Mouse (Mus musculus) midbrain, embryonic 15.5 days (tissue): ENCODE data around the gene Ucp2. TPM values are rescaled to one million over a fixed set of nuclear protein-coding genes. Genes with fewer than 3 reads are reported as not detected.
"Not testable (repeated sequence)": the region's sequence is repeated elsewhere in the genome, so short reads cannot be mapped to it uniquely, and the experiment has no call there.

ENCODE experiments used
- ATAC-seq: fragments of 200-750 bp; cut with Nextera tagmentation; replicated peaks from 2 replicates; pipeline ENCODE4 v1.8.0; 2017; ENCODE audit warnings: moderate TSS enrichment
- H3K27ac ChIP-seq: fragments of 300-500 bp; sonication (generic); 2 replicates; pipeline ENCODE4 v1.5.1; 2015; ENCODE audit warnings: mild to moderate bottlenecking, inconsistent platforms
- H3K27me3 ChIP-seq: fragments of 300-500 bp; sonication (generic); replicated peaks from 2 replicates; pipeline ENCODE4 v1.6.1; 2015; ENCODE audit warnings: inconsistent platforms
- H3K36me3 ChIP-seq: fragments of 300-500 bp; sonication (generic); replicated peaks from 2 replicates; pipeline ENCODE4 v1.6.1; 2015; ENCODE audit warnings: inconsistent platforms
- H3K4me1 ChIP-seq: fragments of 300-500 bp; sonication (generic); 2 replicates; pipeline ENCODE4 v1.6.1; 2015; ENCODE audit warnings: inconsistent platforms
- H3K4me2 ChIP-seq: fragments of 300-500 bp; sonication (generic); 2 replicates; pipeline ENCODE4 v1.6.1; 2015; ENCODE audit warnings: inconsistent platforms, mild to moderate bottlenecking, moderate library complexity
- H3K4me3 ChIP-seq: fragments of 300-500 bp; sonication (generic); 2 replicates; pipeline ENCODE4 v1.5.1; 2015; ENCODE audit warnings: mild to moderate bottlenecking, inconsistent platforms
- H3K9ac ChIP-seq: fragments of 300-500 bp; sonication (generic); 2 replicates; pipeline ENCODE4 v1.6.1; 2015; ENCODE audit warnings: mild to moderate bottlenecking, inconsistent platforms
- H3K9me3 ChIP-seq: fragments of 300-500 bp; sonication (generic); 2 replicates; pipeline ENCODE4 v1.6.1; 2016; ENCODE audit warnings: inconsistent platforms
- WGBS: fragments of 180-500 bp; shearing (Covaris S2); methylation state at CpG from one replicate; pipeline ENCODE4 v1.1.7; 2015; ENCODE audit warnings: mixed read lengths; 5-methylcytosine and 5-hydroxymethylcytosine counted together
- polyA plus RNA-seq: library from polyadenylated mRNA; unstranded; fragments of >200 nt; fragmentation: Nextera tagmentation; extraction: Ambion mirVana; gene quantifications from 2 replicates; pipeline ENCODE4 v1.2.1, GENCODE M21; 2015

Ucp2 gene
- polyA plus RNA-seq, 1 experiment from 2014 or later: 57.2 TPM

- peaks cover 11% of the 10 kb centered on the region; the same call in 1 of the 2 replicates for H3K36me3 ChIP-seq
Observed at GRCm38 (mm10) chr7:100466781-100467510, 26.2 kb upstream of the Ucp2 start.

GRCm38 (mm10) chr7:100468761-100469160 lies 24.4 kb upstream of the Ucp2 start:
- 82% methylated on average over 6 of the region's 6 CpGs for WGBS
- Histone ChIP-seq H3K27ac (no peak overlapping the region), H3K27me3 (no peaks in the 10 kb centered on the region), H3K4me2 (no peak overlapping the region), H3K4me3 (no peak overlapping the region), H3K9ac (no peak overlapping the region), H3K36me3 (peaks cover 11% of the 10 kb centered on the region; the same call in 1 of the 2 replicates), H3K4me1 (no peaks in the 10 kb centered on the region), H3K9me3 (no peaks in the 10 kb centered on the region)
- ATAC-seq: no peak

More at GRCm38 (mm10) chr7:100466781-100467510, 26.2 kb upstream of the Ucp2 start:
- Histone ChIP-seq H3K9ac (no peak overlapping the region), H3K4me3 (no peak overlapping the region), H3K27me3 (no peaks in the 10 kb centered on the region), H3K27ac (no peak overlapping the region), H3K9me3 (no peaks in the 10 kb centered on the region), H3K4me1 (no peaks in the 10 kb centered on the region), H3K4me2 (no peak overlapping the region)
- WGBS: 92% methylated on average over 11 of the region's 11 CpGs
- no peak for ATAC-seq

- no peaks in the 10 kb centered on the region for H3K9me3 ChIP-seq
- H3K4me3 ChIP-seq: no peak overlapping the region
- H3K4me2 ChIP-seq: no peak overlapping the region
- H3K27ac ChIP-seq: no peak overlapping the region
- H3K4me1 ChIP-seq: no peaks in the 10 kb centered on the region
- no peak for ATAC-seq
- H3K9ac ChIP-seq: no peak overlapping the region
- H3K27me3 ChIP-seq: no peaks in the 10 kb centered on the region
- H3K36me3 ChIP-seq: peaks cover 11% of the 10 kb centered on the region; the same call in 1 of the 2 replicates
- WGBS: 87% methylated on average over 1 of the region's 1 CpGs
Observed at GRCm38 (mm10) chr7:100469502-100469901, 23.6 kb upstream of the Ucp2 start.

- no peaks in the 10 kb centered on the region for H3K27me3 ChIP-seq
- whole genome bisulfite sequencing: 91% methylated on average over 11 of the region's 11 CpGs
- ATAC-seq: no peak
Observed at GRCm38 (mm10) chr7:100470796-100471406, 22.2 kb upstream of the Ucp2 start.

GRCm38 (mm10) chr7:100471407-100471797 lies 21.7 kb upstream of the Ucp2 start:
- Histone ChIP-seq H3K27ac (no peak overlapping the region), H3K9me3 (no peaks in the 10 kb centered on the region), H3K4me1 (no peaks in the 10 kb centered on the region), H3K27me3 (no peaks in the 10 kb centered on the region), H3K36me3 (peaks cover 9% of the 10 kb centered on the region; the same call in 1 of the 2 replicates), H3K4me2 (no peak overlapping the region), H3K4me3 (no peak overlapping the region), H3K9ac (no peak overlapping the region)
- no peak for ATAC-seq
- 92% methylated on average over 1 of the region's 1 CpGs for WGBS

More at GRCm38 (mm10) chr7:100470796-100471406, 22.2 kb upstream of the Ucp2 start:
- Histone ChIP-seq H3K9ac (no peak overlapping the region), H3K27ac (no peak overlapping the region), H3K4me1 (no peaks in the 10 kb centered on the region), H3K4me2 (no peak overlapping the region), H3K9me3 (no peaks in the 10 kb centered on the region), H3K4me3 (no peak overlapping the region), H3K36me3 (peaks cover 9% of the 10 kb centered on the region; the same call in 1 of the 2 replicates)

- H3K36me3 ChIP-seq: peaks cover 9% of the 10 kb centered on the region; the same call in 1 of the 2 replicates
- no peaks in the 10 kb centered on the region for H3K9me3 ChIP-seq
- 92% methylated on average over 6 of the region's 6 CpGs for WGBS
- H3K9ac ChIP-seq: no peak within 1 kb of the TSS
- no peak for ATAC-seq
- H3K4me1 ChIP-seq: no peaks in the 10 kb centered on the region
- H3K27me3 ChIP-seq: no peaks in the 10 kb centered on the region
- H3K4me2 ChIP-seq: no peak within 1 kb of the TSS
- H3K4me3 ChIP-seq: no peak within 1 kb of the TSS
- no peak within 1 kb of the TSS for H3K27ac ChIP-seq
Observed at GRCm38 (mm10) chr7:100472777-100473176, 20.4 kb upstream of the Ucp2 start, which contains the start of gene Ucp3. Gene Ucp3, plus strand, starts transcription at chr7:100472990.

- Histone ChIP-seq H3K4me1 (no peaks in the 10 kb centered on the region), H3K27ac (no peak overlapping the region), H3K27me3 (no peaks in the 10 kb centered on the region), H3K4me2 (no peak overlapping the region), H3K4me3 (no peak overlapping the region), H3K36me3 (peaks cover 7% of the 10 kb centered on the region; the same call in 1 of the 2 replicates), H3K9me3 (no peaks in the 10 kb centered on the region), H3K9ac (no peak overlapping the region)
- no peak for ATAC-seq
- WGBS: 91% methylated on average over 9 of the region's 9 CpGs
Observed at GRCm38 (mm10) chr7:100473846-100474454, 19.2 kb upstream of the Ucp2 start.

GRCm38 (mm10) chr7:100474680-100475079 lies 18.5 kb upstream of the Ucp2 start:
- Histone ChIP-seq H3K36me3 (0 out of 2 replicates have a peak, but pooled peaks cover under 1% of the 10 kb centered on the region), H3K9me3 (no peaks in the 10 kb centered on the region), H3K4me2 (no peak overlapping the region), H3K9ac (no peak overlapping the region), H3K4me3 (no peak overlapping the region), H3K4me1 (no peaks in the 10 kb centered on the region), H3K27me3 (no peaks in the 10 kb centered on the region), H3K27ac (no peak overlapping the region)
- no peak for ATAC-seq
- WGBS: 68% methylated on average over 1 of the region's 1 CpGs

- H3K4me3 ChIP-seq: no peak overlapping the region
- no peak overlapping the region for H3K27ac ChIP-seq
- H3K4me2 ChIP-seq: no peak overlapping the region
- ATAC-seq: no peak
- no peaks in the 10 kb centered on the region for H3K9me3 ChIP-seq
- H3K27me3 ChIP-seq: no peaks in the 10 kb centered on the region
- H3K4me1 ChIP-seq: no peaks in the 10 kb centered on the region
- no peaks in the 10 kb centered on the region for H3K36me3 ChIP-seq
- WGBS: 80% methylated on average over 20 of the region's 20 CpGs
- H3K9ac ChIP-seq: no peak overlapping the region
Observed at GRCm38 (mm10) chr7:100479100-100479822, 13.9 kb upstream of the Ucp2 start.

GRCm38 (mm10) chr7:100479823-100480164 lies 13.3 kb upstream of the Ucp2 start:
- Histone ChIP-seq H3K9ac (no peak overlapping the region), H3K36me3 (no peaks in the 10 kb centered on the region), H3K27me3 (no peaks in the 10 kb centered on the region), H3K4me1 (no peaks in the 10 kb centered on the region), H3K4me2 (no peak overlapping the region), H3K9me3 (no peaks in the 10 kb centered on the region), H3K27ac (no peak overlapping the region), H3K4me3 (no peak overlapping the region)
- WGBS: 70% methylated on average over 15 of the region's 15 CpGs
- no peak; the same call in 1 of the 2 replicates for ATAC-seq

GRCm38 (mm10) chr7:100480175-100480574 lies 13.0 kb upstream of the Ucp2 start:
- WGBS: 83% methylated on average over 17 of the region's 17 CpGs
- Histone ChIP-seq H3K9ac (no peak overlapping the region), H3K4me3 (no peak overlapping the region), H3K27ac (no peak overlapping the region), H3K27me3 (no peaks in the 10 kb centered on the region), H3K4me1 (no peaks in the 10 kb centered on the region), H3K4me2 (no peak overlapping the region), H3K36me3 (no peaks in the 10 kb centered on the region), H3K9me3 (no peaks in the 10 kb centered on the region)
- no peak for ATAC-seq

GRCm38 (mm10) chr7:100482046-100482445 lies 11.1 kb upstream of the Ucp2 start:
- H3K36me3 ChIP-seq, H3K4me3 ChIP-seq, H3K9me3 ChIP-seq, H3K9ac ChIP-seq, H3K27ac ChIP-seq, H3K27me3 ChIP-seq, H3K4me1 ChIP-seq, ATAC-seq, H3K4me2 ChIP-seq: not testable (repeated sequence)
- WGBS: 89% methylated on average over 2 of the region's 2 CpGs
